Mouse (Mus musculus) liver, embryonic 16.5 days (tissue): Measurements from ENCODE around the gene Gys1. TPM values are rescaled to one million over a fixed set of nuclear protein-coding genes. Genes with fewer than 3 reads are reported as not detected.

ENCODE experiments used
- ATAC-seq: fragments of 200-750 bp; cut with Nextera tagmentation; 2 replicates; pipeline ENCODE4 v1.8.0; 2017; ENCODE audit warnings: low read depth, mild to moderate bottlenecking, moderate number of reproducible peaks, moderate library complexity
- H3K27ac ChIP-seq: fragments of 300-500 bp; sonication (generic); 2 replicates; pipeline ENCODE4 v1.5.1; 2014; ENCODE audit warnings: mild to moderate bottlenecking, low read length
- H3K27me3 ChIP-seq: fragments of 300-500 bp; sonication (generic); 2 replicates; pipeline ENCODE4 v1.6.1; 2014; ENCODE audit warnings: low read depth, low read length, mixed read lengths; ENCODE audit not compliant: control insufficient read depth, insufficient read depth
- H3K36me3 ChIP-seq: fragments of 300-500 bp; sonication (generic); 2 replicates; pipeline ENCODE4 v1.6.1; 2014; ENCODE audit warnings: mild to moderate bottlenecking; ENCODE audit not compliant: control insufficient read depth, insufficient read depth
- H3K4me1 ChIP-seq: fragments of 300-500 bp; sonication (generic); 2 replicates; pipeline ENCODE4 v1.6.1; 2014; ENCODE audit warnings: low read depth, low read length, mixed read lengths; ENCODE audit not compliant: control insufficient read depth
- H3K4me2 ChIP-seq: fragments of 300-500 bp; sonication (generic); 2 replicates; pipeline ENCODE4 v1.6.1; 2014; ENCODE audit warnings: low read depth, low read length, mixed read lengths
- H3K4me3 ChIP-seq: fragments of 300-500 bp; sonication (generic); 2 replicates; pipeline ENCODE4 v1.5.1; 2014; ENCODE audit warnings: low read depth, mild to moderate bottlenecking, low read length
- H3K9ac ChIP-seq: fragments of 300-500 bp; sonication (generic); 2 replicates; pipeline ENCODE4 v1.6.1; 2014; ENCODE audit warnings: low read depth, low read length
- H3K9me3 ChIP-seq: fragments of 300-500 bp; sonication (generic); replicated peaks from 2 replicates; pipeline ENCODE4 v1.6.1; 2016; ENCODE audit warnings: low read length; ENCODE audit not compliant: control insufficient read depth
- WGBS: fragments of 180-500 bp; shearing (Covaris S2); extraction: QIAGEN DNeasy Blood & Tissue Kit; methylation state at CpG from one replicate; pipeline ENCODE4 v1.1.7; 2014; ENCODE audit not compliant: insufficient replicate concordance; 5-methylcytosine and 5-hydroxymethylcytosine counted together
- microRNA-seq: library from miRNA; unstranded; fragments of <30 nt; microRNA quantifications from one replicate; pipeline ENCODE4, GENCODE M21; 2016
- polyA plus RNA-seq: library from polyadenylated mRNA; unstranded; fragments of >200 nt; fragmentation: Nextera tagmentation; extraction: Ambion mirVana; gene quantifications from 2 replicates; pipeline ENCODE4 v1.2.1, GENCODE M21; 2015

The Gys1 gene
- polyA plus RNA-seq, 1 experiment from 2014 or later: 8.9 TPM

GRCm38 (mm10) chr7:45490822-45491221 lies 56.2 kb downstream of the Gys1 start:
- Histone ChIP-seq H3K9ac (no peak overlapping the region), H3K4me1 (peaks cover 48% of the 10 kb centered on the region), H3K9me3 (no peaks in the 10 kb centered on the region), H3K4me3 (no peak overlapping the region), H3K4me2 (peak overlapping the region; percentile 35; the same call in 1 of the 2 replicates), H3K27me3 (no peaks in the 10 kb centered on the region), H3K36me3 (peaks cover 33% of the 10 kb centered on the region), H3K27ac (peak overlapping the region; percentile 69)
- ATAC-seq: no peak; the same call in 1 of the 2 replicates
- 53% methylated on average over 9 of the region's 9 CpGs for WGBS

- peak; percentile 73 for ATAC-seq
- H3K4me3 ChIP-seq: no peak overlapping the region
- H3K4me1 ChIP-seq: peaks cover 44% of the 10 kb centered on the region
- H3K9ac ChIP-seq: no peak overlapping the region
- WGBS: 12% methylated on average over 3 of the region's 3 CpGs
- no peaks in the 10 kb centered on the region for H3K9me3 ChIP-seq
- peak overlapping the region; percentile 35; the same call in 1 of the 2 replicates for H3K4me2 ChIP-seq
- H3K27me3 ChIP-seq: no peaks in the 10 kb centered on the region
- peak overlapping the region; percentile 69 for H3K27ac ChIP-seq
- H3K36me3 ChIP-seq: peaks cover 33% of the 10 kb centered on the region
Observed at GRCm38 (mm10) chr7:45491264-45491663, 56.6 kb downstream of the Gys1 start.

GRCm38 (mm10) chr7:45492225-45492844 lies 57.7 kb downstream of the Gys1 start:
- Histone ChIP-seq H3K4me1 (peaks cover 37% of the 10 kb centered on the region), H3K4me2 (no peak overlapping the region), H3K27ac (peak overlapping the region; percentile 33; the same call in 1 of the 2 replicates), H3K9me3 (no peaks in the 10 kb centered on the region), H3K4me3 (no peak overlapping the region), H3K36me3 (peaks cover 39% of the 10 kb centered on the region), H3K9ac (no peak overlapping the region), H3K27me3 (no peaks in the 10 kb centered on the region)
- no peak for ATAC-seq
- 87% methylated on average over 8 of the region's 8 CpGs for WGBS

- Histone ChIP-seq H3K9ac (no peak overlapping the region), H3K27me3 (no peaks in the 10 kb centered on the region), H3K4me2 (no peak overlapping the region), H3K4me1 (peaks cover 37% of the 10 kb centered on the region), H3K9me3 (no peaks in the 10 kb centered on the region), H3K27ac (no peak overlapping the region), H3K36me3 (peaks cover 45% of the 10 kb centered on the region), H3K4me3 (no peak overlapping the region)
- WGBS: 79% methylated on average over 5 of the region's 5 CpGs
- no peak for ATAC-seq
Observed at GRCm38 (mm10) chr7:45492951-45493350, 58.3 kb downstream of the Gys1 start.

- Histone ChIP-seq H3K4me1 (peaks cover 25% of the 10 kb centered on the region), H3K4me2 (no peak overlapping the region), H3K27me3 (no peaks in the 10 kb centered on the region), H3K4me3 (no peak overlapping the region), H3K27ac (no peak overlapping the region), H3K9ac (no peak overlapping the region), H3K9me3 (no peaks in the 10 kb centered on the region), H3K36me3 (peaks cover 53% of the 10 kb centered on the region)
- WGBS: 82% methylated on average over 9 of the region's 9 CpGs
- no peak for ATAC-seq
Observed at GRCm38 (mm10) chr7:45494548-45494947, 59.9 kb downstream of the Gys1 start.

GRCm38 (mm10) chr7:45498427-45498826 lies 63.8 kb downstream of the Gys1 start:
- 89% methylated on average over 6 of the region's 6 CpGs for WGBS
- Histone ChIP-seq H3K27me3 (no peaks in the 10 kb centered on the region), H3K4me3 (no peak overlapping the region), H3K9me3 (no peaks in the 10 kb centered on the region), H3K9ac (no peak overlapping the region), H3K27ac (no peak overlapping the region), H3K4me2 (no peak overlapping the region), H3K4me1 (no peaks in the 10 kb centered on the region), H3K36me3 (peaks cover 63% of the 10 kb centered on the region)
- no peak for ATAC-seq

Small RNA genes within 50 kb of the gene (microRNA-seq; reads per million reads assigned to microRNA genes)
- gene Gm22133: 0.74 reads per million

Other genes with a start within 250 kb of the Gys1 start
- 0.05 TPM in 1 of 2 replicates, not detected in the other for gene Ccdc155, start 230.0 kb upstream of the Gys1 start, polyA plus RNA-seq
- 1.5 and 2.2 TPM in 2 replicates for gene Dkkl1, start 222.7 kb upstream of the Gys1 start, polyA plus RNA-seq
- gene Tead2, start 219.1 kb upstream of the Gys1 start, polyA plus RNA-seq: 5.0 and 6.5 TPM in 2 replicates
- 16.4 and 19.3 TPM in 2 replicates for gene Cd37, start 195.7 kb upstream of the Gys1 start, polyA plus RNA-seq
- gene Slc6a16, start 193.8 kb upstream of the Gys1 start, polyA plus RNA-seq: not detected in 2 replicates
- gene Slc6a21, start 157.3 kb upstream of the Gys1 start, polyA plus RNA-seq: not detected in 2 replicates
- gene Trpm4, start 101.1 kb upstream of the Gys1 start, polyA plus RNA-seq: 0.85 and 1.7 TPM in 2 replicates
- gene Hrc, start 99.6 kb upstream of the Gys1 start, polyA plus RNA-seq: 0.39 and 0.60 TPM in 2 replicates
- gene Ppfia3, start 67.8 kb upstream of the Gys1 start, polyA plus RNA-seq: 0.15 and 0.19 TPM in 2 replicates
- gene Lin7b, start 64.3 kb upstream of the Gys1 start, polyA plus RNA-seq: not detected in 2 replicates
- gene Snrnp70, start 39.1 kb upstream of the Gys1 start, polyA plus RNA-seq: 64.2 and 70.1 TPM in 2 replicates
- gene Kcna7, start 29.2 kb upstream of the Gys1 start, polyA plus RNA-seq: not detected in 2 replicates
- gene Ntf5, start 21.1 kb upstream of the Gys1 start, polyA plus RNA-seq: 0.09 and 0.26 TPM in 2 replicates
- not detected in 2 replicates for gene Lhb, start 14.0 kb upstream of the Gys1 start, polyA plus RNA-seq
- 58.8 and 59.4 TPM in 2 replicates for gene Ruvbl2, start 3.3 kb downstream of the Gys1 start, polyA plus RNA-seq
- 6,125 and 6,166 TPM in 2 replicates for gene Ftl1, start 25.0 kb downstream of the Gys1 start, polyA plus RNA-seq
- gene Bax, start 32.1 kb downstream of the Gys1 start, polyA plus RNA-seq: 63.3 and 63.4 TPM in 2 replicates
- 0.41 and 0.75 TPM in 2 replicates for gene Tulp2, start 47.0 kb downstream of the Gys1 start, polyA plus RNA-seq
- gene Gm45808, start 52.0 kb downstream of the Gys1 start, polyA plus RNA-seq: not detected in 2 replicates
- 2.5 and 3.3 TPM in 2 replicates for gene Dhdh, start 54.0 kb downstream of the Gys1 start, polyA plus RNA-seq
- 122 and 124 TPM in 2 replicates for gene Nucb1, start 75.6 kb downstream of the Gys1 start, polyA plus RNA-seq
- gene Ppp1r15a, start 91.4 kb downstream of the Gys1 start, polyA plus RNA-seq: 293 and 328 TPM in 2 replicates
- 0.47 and 0.78 TPM in 2 replicates for gene Plekha4, start 91.5 kb downstream of the Gys1 start, polyA plus RNA-seq
- gene Hsd17b14, start 120.0 kb downstream of the Gys1 start, polyA plus RNA-seq: 1.3 and 1.8 TPM in 2 replicates
- gene Bcat2, start 135.3 kb downstream of the Gys1 start, polyA plus RNA-seq: 44.0 and 44.6 TPM in 2 replicates
- not detected in 2 replicates for gene Fgf21, start 180.6 kb downstream of the Gys1 start, polyA plus RNA-seq
- gene Fut1, start 182.4 kb downstream of the Gys1 start, polyA plus RNA-seq: not detected in 2 replicates
- 0.05 and 0.06 TPM in 2 replicates for gene Izumo1, start 187.0 kb downstream of the Gys1 start, polyA plus RNA-seq
- 1.7 and 1.8 TPM in 2 replicates for gene Rasip1, start 192.6 kb downstream of the Gys1 start, polyA plus RNA-seq
- gene Mamstr, start 205.1 kb downstream of the Gys1 start, polyA plus RNA-seq: 0.58 and 1.3 TPM in 2 replicates
- 0.02 and 0.08 TPM in 2 replicates for gene Fut2, start 231.6 kb downstream of the Gys1 start, polyA plus RNA-seq
- not detected in 2 replicates for gene Ntn5, start 249.2 kb downstream of the Gys1 start, polyA plus RNA-seq